Mouse (Mus musculus): ENCODE data around the gene Ptprr.

Ptprr gene

DNA sequence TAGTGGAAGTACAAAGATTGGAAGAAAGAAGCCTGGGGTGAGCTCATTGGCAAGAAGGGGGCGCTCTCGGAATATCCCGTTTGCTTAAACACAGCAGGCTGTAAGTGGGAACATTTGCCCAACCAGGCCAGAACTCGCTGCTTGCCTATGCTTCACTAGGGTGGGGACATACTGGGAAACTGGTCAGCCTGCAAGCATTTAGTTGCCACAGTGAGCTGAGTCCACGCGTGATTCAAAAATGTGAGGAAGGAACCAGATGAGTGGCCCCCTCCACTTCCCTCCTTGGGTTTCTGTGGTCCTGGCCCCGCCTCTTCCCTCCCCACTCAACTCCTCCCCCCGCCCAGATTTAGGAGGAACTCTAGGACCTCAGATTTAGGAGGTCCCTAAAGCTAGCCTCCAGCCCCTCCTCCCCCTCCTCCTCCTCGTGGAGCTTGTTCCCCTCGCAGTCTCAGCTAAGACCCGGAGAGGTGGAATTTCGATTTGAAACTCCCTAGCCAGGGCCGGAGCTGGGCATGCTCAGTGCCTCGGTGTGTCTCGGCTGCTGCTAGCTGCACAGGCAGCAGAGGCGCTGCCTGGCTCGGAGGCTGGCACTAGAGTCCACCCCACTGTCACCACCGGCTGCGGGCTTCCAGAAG lies at the start of gene Ptprr:
Ptprr (plus strand) TSS at position 369 of the 635 bp plus-strand sequence.
- DNase-seq (ENCODE audit: extremely low read depth, low read depth, low spot score) = no peak

DNA sequence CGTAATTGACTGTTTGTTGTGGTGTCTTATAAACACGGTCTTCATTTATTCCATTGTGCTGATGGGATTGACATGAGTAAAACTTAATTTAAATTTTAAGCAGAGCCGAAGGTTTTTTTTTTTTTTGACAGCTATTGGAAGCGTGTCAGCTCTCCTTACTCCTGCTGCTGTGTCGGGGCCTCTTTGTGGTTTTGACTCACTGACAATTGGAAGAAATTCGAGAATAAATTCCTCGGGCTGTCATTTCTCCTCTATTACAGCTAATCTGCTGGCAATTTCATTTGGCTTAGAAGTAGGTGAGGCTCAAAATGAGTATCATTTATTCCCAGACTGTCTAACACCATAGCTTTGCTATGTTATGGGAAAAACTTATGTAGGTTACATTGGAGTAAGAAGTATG lies 41.7 kb upstream of the Ptprr start:
- DNase-seq (ENCODE audit: extremely low read depth, low read depth, low spot score) = no peak

DNA sequence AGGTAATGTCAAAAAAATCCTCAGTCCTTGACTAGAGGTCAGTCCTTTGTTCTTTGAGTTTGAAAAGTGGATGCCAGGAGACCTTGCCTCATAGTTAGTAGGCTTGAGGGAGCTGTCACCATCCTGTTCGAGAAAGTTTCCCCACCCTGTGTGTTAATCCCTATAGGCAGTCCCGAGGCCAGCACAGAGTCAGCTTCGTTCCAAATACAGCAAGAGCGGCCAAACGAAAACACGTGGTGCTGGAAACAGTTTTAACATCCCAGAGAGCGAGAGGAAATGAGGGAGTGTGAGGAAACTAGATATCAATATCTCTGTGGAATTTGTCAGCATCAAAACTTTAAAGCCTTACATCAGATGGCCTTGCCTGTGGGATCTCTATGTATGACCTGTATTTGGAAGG lies 39.0 kb upstream of the Ptprr start:
- DNase-seq (ENCODE audit: extremely low read depth, low read depth, low spot score) = no peak

DNA sequence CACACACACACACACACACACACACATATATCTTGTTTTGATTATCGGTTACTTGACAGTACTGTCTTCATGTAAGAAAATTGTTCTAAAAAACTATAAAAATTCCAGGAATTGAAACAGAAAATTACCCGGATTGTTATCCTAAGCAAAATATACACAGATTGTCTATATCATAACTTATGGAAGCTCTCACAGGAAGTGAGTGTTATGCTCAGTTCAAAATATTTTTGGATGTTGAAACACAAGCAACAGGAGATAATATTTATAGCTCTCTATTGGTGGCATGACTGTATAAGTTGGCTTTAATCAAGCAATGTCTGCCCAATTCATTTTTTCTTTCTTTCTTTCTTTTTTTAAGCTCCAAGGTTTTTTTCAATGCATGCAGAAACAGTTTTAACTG lies 38.0 kb upstream of the Ptprr start:
- DNase-seq (ENCODE audit: extremely low read depth, low read depth, low spot score) = no peak

DNA sequence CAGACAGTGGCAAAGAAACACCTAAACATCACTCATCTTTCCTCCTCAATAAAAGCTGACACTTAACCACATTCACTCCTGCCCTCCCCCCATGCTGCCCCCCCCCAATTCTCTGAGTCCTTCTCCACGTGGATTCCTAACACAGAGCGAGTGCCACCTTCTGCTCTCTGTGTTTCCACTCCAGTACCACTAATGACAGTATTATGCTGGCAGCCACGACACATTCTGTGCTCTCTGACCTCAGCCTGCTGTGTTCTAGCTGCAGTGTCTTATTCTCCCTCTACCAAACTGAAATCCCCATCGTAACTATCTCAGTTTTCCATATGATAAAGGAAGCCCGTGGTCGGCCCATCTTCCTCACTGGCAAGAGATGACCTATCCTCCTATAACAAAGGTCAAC lies 33.7 kb upstream of the Ptprr start:
- no peak for DNase-seq (ENCODE audit: extremely low read depth, low read depth, low spot score)

DNA sequence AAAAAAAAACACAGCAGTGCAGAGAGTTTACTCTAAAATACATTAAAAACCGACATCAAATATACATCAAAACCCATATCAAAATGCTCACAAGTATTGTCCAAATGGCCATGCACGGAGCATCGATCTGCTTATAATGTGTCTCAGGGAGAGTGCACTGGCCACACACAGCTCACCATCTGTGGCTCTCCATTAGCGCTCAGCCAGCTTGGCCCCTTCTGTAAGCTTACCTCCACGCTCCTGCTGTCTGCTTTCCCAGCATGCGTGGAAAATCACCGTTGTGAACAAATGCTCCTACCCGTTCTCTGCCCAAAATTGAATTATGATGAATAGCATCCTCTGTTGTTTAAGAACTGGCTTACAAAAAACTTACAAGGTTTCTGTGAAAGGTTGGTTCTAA lies 16.2 kb upstream of the Ptprr start:
- DNase-seq (ENCODE audit: extremely low read depth, low read depth, low spot score) = no peak

DNA sequence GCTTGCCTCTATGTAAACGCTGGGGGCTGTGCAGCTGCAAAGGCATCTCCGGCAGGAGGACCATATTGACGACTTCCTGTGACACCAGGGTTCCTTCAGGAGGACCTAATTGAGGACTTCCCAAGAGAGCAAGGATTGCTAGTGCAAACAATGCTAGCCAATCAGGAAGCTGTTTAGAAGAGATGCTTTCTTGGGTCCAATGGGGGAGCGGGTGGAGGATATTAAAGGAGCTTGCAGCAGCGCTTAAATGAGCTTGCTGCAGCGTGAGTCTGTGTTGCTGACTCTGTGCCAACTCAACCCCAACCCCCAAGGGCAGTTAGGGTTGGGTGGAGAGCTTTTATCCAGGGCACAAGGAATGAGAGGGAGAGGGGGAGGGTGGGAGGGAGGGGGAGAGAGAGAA lies 11.3 kb upstream of the Ptprr start:
- DNase-seq (ENCODE audit: extremely low read depth, low read depth, low spot score) = no peak

DNA sequence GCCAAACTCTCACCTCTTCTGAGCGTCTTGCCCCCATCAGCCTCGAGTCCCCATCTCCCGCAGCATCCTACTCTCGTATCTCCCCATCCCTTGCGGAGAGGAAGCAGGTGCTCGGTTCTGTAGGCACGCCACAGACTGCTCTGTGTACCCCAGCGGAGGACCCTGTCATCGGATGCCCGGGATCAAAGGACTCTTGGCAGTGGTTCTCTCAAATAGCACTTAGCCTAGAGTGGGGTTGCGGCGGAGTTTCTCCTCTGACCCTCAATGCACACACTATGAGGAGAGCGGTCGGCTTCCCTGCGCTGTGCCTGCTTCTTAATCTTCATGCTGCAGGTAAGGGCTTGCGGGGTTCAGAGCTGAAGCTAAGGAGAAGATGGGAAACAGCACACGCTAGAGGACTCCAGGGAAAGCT lies 473 bp downstream of the Ptprr start:
- no peak for DNase-seq (ENCODE audit: extremely low read depth, low read depth, low spot score)

DNA sequence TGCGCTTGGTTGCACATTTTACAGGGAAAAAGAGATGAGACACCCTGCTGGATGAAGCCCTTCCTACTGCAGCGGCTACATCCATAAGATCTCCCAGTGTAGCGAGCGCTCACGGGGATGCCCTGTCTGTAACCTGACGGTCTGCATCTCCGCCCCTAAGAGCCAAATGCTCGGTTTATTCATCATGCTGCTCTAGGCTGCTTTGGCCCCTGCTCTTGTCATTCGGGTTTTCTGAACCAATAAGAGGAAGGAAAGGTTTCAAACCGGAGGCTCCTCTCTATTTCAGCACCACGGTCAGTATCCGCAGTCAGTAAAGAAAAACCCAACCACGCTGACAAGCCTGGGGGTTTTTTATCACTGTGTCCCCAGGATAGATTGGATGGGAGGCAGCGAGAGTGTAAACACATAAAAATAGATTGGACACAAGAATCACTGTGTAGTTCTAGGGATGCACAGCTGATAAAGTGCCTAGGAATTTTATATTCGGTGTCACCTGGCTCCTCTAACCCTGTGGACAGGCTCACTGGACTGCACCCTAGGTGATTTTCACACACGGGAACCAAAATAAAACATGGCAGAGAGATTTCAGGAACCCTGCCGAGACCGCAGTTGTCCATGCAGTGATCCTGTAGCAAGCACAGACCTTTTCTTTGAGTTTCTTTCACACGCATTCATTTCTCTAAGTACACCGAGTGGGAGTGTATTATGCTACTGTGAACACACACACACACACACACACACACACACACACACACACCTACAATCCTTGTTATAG lies 1.3 kb downstream of the Ptprr start:
- no peak for DNase-seq (ENCODE audit: extremely low read depth, low read depth, low spot score)

DNA sequence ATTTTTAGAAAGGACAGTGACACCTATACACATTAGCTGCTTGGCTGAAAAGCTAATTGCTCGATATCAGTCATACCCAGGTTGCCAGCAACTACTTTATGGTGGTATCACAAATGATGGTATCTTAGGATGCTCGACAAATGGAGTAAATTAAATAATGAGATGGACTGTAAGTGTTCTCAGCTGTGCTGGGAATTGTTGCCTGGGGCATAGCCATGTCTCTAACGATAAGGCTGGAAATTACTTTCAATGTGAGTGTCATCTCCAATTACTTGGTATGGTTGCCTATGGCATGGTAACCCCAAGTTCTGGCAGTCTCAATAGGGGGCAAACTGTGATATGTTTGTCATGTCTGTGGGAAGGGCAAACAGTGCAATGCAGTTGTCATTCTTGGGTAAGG lies 3.1 kb downstream of the Ptprr start:
- DNase-seq (ENCODE audit: extremely low read depth, low read depth, low spot score) = no peak

DNA sequence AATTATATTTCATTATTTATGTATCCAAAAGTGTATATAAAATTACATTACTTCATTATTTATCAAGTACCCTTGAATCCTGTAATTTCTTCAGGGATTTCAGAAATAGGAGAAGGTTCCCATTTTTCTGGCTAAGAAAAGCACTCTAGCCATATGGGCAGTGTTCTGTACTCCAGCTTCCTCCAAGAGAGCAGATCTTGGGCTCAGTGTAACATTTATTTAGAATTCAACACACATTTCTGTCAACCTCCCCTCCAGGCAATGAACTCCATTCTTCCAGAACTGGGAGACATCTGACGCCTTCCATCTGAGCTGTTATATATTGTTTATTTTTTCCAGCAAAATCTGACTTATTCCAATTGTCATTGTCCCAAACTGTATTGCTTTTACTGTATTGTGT lies 20.1 kb downstream of the Ptprr start:
- DNase-seq (ENCODE audit: extremely low read depth, low read depth, low spot score) = no peak

DNA sequence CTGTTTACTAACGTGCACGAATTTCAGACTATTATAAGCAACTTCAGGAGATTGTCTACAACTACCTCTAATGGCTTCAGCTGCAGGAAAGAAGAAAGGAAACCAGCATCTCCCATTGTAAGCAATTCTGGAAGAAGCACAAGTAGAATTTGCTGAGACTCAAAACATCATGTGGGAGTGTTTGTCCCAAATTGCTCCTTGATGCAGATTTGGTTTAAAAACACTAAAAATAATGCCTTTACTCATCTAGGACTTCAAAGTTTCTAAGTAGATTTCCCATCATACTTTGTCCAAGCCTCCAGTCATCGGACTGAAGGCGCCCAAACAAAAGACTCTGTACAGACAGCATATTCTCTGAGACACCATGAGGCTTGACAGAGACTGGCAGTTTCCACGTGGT lies 57.9 kb downstream of the Ptprr start:
- no peak for DNase-seq (ENCODE audit: extremely low read depth, low read depth, low spot score)

DNA sequence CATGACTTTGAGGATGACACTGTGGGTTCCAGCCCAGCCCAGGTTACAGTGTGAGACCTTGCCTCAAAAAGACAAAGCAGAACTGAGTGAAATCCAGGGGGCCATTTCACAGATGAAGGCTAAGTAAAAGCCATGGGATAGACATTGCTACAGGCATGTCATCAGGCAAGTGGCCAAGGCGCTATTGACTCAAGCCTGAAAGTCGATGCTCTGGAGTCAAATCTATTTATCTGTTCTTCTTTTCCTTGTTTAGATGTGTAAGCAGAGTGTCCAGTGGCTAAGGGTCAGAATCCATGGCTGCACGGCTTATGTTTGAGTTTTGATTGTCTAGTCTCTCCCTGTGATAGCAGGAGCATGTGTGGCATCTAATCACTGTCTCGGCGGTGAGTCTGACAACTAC lies 60.6 kb downstream of the Ptprr start:
- no peak for DNase-seq (ENCODE audit: extremely low read depth, low read depth, low spot score)

DNA sequence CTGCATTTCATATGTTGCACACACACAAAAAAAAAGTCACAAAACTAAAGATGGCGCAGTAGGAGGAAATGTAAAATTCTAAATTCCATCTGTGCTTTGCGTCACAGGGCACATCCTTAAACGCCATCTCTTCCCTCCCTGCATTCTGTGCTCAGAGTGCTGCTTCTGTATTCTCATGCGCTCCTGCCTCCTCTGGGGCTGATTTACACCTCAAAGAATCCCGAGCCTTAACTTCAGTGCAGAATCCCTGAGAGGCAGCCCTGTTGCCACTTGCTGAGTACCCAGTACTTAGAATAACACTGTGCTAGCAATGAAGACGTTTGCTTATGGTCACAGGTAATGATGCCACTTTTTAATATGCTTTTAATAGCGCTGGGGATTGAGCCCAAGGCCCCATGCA lies 61.4 kb downstream of the Ptprr start:
- DNase-seq (ENCODE audit: extremely low read depth, low read depth, low spot score) = no peak

DNA sequence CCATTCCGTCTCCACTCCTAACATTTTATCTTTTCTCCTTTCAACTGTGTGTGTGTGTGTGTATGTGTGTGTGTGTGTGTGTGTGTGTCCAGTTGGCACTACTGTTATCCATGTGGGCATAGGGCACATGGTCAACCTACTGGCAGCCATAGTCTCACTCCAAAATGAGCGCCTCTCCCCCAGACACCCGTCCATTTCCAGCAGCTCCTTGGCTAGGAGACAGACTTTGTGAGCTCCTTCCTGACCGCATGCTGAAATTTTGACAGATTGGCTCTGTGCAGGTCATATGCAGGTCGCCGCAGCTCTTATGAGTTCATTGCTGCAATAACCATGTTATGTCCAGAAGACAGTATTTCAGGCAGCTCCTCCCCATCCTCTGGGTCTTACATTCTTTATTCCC lies 62.8 kb downstream of the Ptprr start:
- DNase-seq (ENCODE audit: extremely low read depth, low read depth, low spot score) = no peak

DNA sequence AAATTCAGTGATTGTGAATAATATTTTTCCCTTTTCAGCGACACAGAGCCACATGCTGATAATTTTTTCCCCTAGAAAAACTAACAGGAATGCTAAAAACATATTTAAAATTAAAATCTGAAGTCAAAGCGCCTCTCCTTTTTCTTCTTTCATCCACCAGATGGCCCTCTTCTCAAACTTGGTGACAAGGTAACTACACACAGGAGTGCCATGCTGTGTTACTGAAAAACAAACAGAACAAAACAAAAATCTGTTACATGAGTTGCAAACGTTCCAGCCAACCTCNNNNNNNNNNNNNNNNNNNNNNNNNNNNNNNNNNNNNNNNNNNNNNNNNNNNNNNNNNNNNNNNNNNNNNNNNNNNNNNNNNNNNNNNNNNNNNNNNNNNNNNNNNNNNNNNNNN lies 66.0 kb downstream of the Ptprr start:
- no peak for DNase-seq (ENCODE audit: extremely low read depth, low read depth, low spot score)

DNA sequence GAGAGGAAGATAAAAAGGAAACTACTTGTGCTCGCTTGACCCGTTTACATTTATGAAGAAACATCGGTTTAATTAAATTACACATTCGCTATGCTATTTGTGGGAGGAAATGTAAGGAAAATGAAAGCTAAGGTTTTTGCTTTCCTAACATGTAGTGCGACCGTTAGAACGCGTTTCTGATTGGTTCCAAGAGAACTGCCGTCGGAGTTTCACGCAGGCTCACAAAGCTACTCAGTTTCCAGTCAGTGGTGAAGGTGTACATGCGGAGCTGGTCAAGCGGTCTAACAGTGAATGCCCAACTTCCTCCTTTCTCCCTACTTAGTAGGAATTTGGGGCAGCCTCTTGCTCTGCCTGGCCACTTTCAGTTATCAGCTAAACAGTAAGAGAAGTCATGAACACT lies 78.5 kb downstream of the Ptprr start:
- DNase-seq (ENCODE audit: extremely low read depth, low read depth, low spot score) = no peak

DNA sequence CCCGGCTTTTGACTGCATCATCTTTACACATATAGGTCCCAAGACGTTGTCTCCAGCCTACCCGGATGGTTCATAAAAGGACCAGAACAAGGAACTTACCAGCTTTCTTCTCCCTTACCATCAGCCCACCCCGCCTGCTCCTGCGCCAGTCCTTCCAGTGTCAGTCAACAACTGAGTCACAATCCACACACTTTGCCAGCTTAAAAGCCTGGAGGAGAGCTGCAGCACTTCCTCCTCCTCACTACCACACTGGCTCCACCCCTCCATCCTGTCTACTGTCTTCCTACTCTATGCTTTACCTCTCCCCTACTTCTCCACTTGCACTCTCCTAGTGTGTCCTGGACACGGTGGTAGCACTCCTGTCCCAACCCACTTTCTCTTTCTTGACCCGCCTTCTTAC lies 80.5 kb downstream of the Ptprr start:
- DNase-seq (ENCODE audit: extremely low read depth, low read depth, low spot score) = no peak

DNA sequence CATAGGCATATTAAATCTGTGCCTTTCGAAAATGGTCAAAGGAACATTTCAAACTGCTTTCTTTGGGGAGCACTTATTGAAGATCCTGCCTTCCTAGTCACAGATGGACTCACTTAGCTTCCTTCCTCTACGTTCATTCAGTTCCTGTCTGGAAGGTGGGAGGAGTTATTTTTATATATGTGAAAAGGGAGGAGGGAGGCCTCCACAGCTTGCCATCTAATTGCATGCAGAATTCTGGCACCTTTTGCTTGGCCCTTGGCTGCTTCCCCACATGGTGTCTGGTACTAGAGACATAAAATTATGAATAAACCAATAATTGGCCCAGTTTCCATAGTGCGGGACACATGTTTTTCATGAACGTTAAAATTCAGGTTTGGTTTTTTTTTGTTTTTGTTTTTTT lies 90.2 kb downstream of the Ptprr start:
- DNase-seq (ENCODE audit: extremely low read depth, low read depth, low spot score) = no peak

DNA sequence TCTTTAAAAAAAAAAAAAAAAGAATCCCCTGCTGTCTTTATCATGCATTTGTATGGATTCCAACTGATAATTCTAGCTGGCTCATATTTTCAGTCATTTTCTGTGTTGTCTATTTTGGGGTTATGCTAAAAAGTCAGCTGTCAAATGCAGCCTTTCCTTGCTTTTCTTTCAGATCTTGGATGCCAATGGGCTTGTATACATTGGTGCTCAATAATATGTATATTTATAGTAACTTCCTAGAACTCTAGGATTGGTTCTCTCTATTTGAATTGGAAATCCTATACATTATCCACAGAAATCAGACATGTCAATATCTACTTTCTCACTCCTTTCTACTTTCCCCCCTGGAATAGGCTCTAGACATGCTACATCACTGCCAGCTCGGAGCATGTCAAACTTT lies 90.7 kb downstream of the Ptprr start:
- DNase-seq (ENCODE audit: extremely low read depth, low read depth, low spot score) = no peak

DNA sequence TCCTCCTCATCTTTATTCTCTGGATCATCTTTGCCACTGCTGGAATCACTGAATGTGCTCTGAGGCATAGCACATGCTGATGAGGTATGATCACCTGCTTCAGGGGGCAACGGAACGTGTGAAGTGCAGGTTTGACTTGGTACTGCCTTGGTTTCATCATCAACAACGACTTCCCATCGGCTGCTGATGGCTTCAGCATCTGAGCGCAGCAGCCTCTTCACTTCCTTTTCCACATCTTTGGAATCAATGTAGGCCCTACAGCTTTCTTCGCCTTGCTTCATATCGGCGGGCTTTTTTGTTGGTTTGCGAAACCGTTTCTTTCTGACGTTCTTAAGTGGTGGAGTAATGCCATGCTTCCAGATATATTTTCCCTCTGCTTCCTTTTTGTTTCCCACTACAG lies 94.9 kb downstream of the Ptprr start:
- no peak for DNase-seq (ENCODE audit: extremely low read depth, low read depth, low spot score)

DNA sequence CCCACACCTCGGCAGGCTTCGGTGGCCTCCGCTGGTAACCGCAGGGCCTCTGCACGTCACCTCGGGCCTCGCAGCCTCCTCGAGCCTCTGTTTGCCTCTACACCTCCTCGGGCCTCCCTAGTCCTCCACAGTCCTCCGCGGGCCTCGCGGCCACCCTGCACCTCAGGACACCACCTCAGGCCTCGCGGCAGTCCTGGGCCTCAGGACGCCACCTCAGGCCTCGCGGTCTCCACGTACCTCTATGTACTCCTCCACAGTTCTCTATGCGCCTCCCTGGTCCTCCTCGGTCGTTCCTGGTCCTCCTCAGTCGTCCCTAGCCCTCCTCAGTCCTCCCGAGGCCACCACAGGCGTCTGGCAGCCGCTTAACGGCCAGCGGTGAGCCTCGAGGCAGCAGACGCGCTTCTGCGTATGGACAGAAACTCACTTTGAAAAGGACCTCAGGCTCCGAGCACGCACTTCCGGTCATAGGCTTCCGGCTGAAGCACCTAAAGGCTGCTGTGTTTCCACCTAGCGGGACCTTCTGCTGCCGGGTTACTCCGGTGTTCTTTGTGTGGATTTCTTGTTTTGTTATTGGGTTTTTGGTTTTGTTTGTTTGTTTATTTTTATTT lies 96.0 kb downstream of the Ptprr start, which contains the start of gene 4933416C03Rik:
4933416C03Rik (minus strand) TSS at position 51 of the 608 bp plus-strand sequence.
- DNase-seq (ENCODE audit: extremely low read depth, low read depth, low spot score) = no peak

All from fat pad, adult 2 months (tissue).